Mouse (Mus musculus): ENCODE measurements around the gene Fgf14.
"Not testable (repeated sequence)": the region's sequence is repeated elsewhere in the genome, so short reads cannot be mapped to it uniquely, and the experiment has no call there.

Gene Fgf14

DNA sequence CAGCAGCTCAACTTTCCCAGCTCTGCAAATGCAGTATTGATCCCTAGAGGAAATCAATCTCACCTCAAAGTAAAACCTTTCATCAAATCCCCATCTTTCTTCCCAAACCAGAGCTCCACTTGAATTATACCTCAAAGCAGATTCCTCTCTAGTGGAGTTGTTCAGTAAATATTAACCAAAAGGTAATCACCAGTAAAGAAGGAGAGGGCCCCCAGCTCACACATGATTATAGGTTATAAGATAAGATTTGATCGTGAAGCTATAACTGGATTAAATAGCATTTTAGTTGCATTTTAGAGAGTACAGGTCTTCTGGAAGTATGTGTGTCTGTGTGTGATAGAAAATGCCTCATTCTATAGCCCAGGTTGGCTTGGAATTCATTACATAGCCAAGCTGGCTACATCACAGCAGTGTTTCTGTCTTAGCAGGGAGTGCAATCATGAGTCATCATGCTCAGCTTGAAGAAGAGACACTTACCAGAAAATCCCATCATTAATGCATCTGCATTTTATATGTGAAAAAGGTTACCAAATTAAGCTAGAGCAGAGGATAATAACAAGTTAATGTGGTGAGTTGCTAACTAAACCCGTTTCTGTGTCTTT is 202.8 kb downstream of the Fgf14 start:
- DNase-seq, result peak in 1 of 2 experiments; percentile 65

DNA sequence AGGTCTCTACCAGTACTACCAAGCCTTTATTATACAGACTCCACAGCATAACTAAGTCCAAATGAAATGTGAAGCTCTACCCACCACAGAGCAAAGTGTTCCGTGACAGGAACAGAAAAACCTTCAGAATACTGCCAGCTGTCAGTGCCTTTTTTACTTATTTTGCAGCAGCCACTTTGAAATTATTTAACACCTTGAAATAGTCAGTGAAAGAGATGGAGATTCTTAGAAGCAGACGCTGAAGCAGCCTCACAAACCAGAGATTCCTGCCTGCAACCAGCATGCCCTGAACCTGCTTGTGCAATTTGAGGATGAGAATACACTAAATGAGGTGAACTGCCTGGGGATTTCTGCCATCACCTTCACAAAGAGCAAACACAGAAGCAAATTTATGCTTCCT is 206.0 kb downstream of the Fgf14 start:
- no peak for DNase-seq

DNA sequence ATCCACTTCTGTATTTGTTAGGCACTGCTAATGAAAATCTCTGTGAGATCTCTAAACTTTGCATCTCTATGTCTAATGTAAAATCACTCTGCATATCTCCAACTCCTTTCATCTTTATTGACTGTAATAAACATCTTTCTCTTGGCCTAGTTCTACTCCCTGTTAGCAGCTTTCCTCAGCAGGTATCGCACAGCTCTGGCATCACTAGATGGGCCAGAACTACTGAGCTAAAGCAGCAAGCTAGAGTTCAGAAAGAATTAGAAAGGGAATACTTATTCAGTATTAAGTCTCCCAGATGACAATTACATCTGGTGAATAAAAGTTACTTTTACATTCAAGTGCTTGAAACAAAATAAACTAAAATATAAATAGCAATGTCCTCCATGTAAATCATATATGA is 221.8 kb downstream of the Fgf14 start:
- peak in 1 of 2 experiments; percentile 46 for DNase-seq

DNA sequence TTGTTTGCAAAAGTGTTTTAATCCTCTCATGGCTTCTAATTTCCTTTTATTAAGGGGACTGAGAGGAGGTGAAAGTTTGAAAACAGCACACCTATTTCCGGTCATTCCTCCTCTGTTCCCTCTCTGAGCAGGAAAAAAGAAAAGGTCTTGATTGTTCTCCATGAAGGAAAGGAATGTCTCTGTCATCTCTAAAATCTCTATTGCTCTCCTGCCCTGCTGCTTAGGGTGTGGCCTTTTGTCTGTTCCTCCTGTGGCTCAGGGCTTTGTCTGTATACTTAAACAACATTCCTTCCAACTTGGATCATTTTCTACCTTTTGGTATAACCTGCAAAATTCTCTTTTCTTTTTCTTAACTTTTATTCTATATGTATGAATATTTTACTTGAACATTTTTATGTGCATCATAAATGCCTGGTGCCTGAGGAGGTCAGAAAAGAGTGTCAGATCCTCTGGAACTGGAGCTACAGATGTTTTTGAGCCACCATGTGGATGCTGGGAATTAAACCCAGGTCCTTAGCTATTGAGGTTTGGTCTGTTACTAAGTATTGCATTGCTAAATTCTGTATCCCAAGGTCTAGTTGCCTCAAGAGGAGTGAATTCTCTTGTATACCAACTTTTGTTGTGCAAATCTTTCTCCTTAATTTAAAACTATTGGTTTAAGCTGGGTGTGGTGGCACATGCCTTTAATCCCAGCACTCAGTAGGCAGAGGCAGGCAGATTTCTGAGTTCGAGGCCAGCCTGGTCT is 230.7 kb downstream of the Fgf14 start:
- DNase-seq, result no peak

DNA sequence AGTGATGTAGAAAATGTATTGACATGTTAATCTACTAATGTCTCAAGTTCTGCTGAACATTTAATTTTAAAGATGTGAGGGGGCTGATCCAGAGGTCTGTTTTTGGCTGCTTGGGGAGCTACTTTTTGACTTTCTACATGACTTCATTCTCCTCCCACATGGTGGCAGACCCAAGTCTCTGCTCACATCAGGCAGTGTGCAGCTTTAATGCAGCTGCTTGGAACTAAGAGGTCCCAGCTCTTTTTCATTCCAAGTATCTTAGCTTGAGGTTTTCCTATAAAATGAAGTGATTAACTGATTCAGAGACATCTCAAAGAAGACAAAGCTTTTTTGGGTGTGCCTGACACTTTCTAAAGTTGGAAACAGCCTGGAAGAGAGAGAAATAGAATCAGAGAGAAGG is 232.1 kb downstream of the Fgf14 start:
- DNase-seq, result no peak

DNA sequence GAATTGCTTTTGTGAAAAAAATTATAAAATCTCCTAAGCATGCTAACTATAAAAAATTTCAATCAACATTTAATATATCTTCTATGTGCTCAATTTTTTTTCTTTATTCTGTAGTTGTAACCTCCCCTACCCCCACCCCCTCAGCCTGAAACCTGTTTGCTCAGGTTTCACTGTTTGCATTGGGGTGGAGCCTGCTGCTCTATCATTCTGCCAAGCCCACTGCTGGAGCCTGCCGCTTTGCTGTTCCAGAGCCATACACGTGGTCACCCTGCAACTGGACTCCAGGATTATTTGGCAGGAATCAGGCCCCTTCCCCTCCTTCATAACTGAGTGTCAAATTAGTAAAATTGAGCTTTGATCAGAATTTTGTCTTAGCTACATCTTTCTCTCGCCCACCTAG is 237.6 kb downstream of the Fgf14 start:
- DNase-seq, result not testable (repeated sequence)

DNA sequence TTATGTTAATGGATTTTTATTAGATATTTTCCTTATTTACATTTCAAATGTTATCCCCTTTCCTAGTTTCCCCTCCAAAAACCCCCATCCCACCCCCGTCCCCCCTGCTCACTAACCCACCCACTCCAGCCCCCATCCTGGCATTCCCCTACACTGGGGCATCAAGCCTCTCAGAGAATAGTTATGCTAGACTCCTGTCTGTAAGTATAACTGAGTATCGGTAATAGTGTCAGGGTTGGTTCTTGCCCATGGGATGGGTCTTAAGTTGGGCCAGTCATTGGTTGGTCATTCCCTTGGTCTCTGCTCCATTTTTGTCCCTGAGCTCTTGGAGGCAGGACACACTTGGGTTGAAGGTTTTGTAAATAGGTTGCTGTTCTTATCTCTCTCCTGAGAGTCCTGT is 265.0 kb downstream of the Fgf14 start:
- no peak for DNase-seq

DNA sequence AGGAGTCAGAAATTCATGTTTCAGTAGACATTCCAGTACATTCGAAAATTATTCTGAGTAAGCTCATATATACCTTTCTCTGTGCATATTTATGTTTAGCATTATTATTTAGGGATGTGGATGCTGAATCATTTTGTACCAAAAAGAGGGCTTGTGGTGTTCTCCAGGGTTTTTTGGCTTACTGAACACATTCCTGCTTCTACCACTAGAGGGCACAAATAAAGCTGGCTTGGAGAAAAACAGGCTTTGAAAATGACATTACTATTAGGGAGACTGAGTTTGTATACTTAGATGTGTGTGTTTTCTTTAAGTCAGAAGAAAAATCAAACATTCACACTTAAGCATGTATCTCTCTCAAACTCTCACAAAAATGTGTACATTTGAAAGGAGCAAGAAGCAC is 266.0 kb downstream of the Fgf14 start:
- DNase-seq, result peak; percentile 42 to 51

DNA sequence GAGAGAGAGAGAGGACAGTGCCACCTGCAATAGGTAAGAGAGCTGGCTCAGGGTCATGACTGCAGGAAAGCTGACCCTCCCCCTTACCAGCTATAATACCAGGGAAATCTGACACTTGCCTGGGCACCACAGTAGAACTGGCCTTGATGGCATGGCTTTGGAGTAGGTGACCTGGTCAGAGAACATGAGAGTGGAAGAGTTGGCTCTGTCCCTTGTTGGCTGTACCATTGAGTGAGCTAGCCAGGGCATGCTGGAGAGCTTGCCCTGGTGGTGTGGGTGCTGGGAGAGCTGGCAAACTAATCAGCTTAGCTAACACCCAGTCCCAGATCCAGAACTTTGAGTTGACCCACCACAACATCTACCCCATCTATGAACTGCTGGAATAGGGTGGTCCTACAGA is 348.5 kb downstream of the Fgf14 start:
- peak; percentile 31 to 32 for DNase-seq

DNA sequence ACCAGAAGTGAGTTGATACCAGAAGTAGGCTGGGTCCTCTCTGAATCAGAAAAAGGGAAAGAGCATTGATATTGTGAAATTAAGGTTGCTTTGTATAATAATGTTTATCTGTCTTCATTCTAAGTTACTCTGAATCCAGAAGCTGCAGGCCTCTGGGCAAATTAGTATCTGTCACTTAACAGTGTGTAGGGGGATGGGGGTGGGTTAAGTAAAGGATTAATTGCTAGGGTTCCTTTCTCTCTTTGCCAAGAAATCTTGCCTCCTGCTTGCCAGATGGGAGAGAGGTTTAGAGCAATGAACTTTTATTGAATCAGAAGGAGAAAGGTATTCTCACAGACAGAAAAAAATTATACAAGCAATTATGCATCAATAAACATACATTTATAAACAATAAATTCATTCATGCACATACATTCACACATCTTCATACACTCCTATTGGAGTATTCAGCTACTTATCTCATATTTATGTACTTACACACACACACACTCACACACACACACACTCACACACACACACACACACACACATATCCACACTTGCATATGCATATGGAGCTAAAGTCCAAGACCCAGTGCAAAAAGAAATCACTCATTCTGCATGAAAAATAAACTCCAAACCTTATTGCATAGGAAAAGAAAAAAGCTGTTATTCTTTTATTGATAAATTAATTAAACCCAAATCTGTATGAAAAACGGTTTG is 357.8 kb downstream of the Fgf14 start:
- DNase-seq, result no peak

DNA sequence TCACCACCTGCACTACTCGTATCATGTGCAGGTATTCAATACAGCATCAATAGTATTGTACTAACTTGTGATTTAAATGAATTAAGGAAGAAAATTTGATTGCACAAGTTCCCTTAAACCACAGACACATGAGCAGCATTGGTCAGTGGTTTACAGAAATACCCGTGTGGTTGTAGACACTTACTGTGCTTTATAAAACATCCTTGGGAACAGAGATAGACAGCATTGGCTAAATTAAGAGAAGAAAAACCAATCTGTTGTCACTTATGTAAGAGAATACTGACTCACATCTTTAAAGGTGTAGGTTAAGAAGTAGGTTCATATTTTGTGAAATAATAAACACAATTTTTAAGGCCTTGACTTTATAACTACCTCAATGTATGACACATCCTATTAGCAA is 361.4 kb downstream of the Fgf14 start:
- no peak for DNase-seq

DNA sequence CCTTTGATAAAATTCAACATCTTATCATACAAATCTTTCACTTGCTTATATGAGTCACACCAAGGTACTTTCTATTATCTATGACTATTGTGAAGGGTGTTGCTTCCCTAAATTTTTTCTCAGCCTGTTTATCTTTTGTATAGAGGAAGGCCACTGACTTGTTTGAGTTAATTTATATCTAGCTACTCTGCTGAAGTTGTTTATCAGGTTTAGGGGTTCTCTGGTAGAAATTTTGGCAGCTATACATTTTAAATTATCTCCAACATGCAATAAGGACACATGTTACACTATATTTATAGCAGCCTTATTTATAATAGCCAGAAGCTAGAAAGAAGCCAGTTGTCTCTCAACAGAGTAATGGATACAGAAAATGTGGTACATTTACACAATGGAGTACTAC is 389.9 kb downstream of the Fgf14 start:
- no peak for DNase-seq

DNA sequence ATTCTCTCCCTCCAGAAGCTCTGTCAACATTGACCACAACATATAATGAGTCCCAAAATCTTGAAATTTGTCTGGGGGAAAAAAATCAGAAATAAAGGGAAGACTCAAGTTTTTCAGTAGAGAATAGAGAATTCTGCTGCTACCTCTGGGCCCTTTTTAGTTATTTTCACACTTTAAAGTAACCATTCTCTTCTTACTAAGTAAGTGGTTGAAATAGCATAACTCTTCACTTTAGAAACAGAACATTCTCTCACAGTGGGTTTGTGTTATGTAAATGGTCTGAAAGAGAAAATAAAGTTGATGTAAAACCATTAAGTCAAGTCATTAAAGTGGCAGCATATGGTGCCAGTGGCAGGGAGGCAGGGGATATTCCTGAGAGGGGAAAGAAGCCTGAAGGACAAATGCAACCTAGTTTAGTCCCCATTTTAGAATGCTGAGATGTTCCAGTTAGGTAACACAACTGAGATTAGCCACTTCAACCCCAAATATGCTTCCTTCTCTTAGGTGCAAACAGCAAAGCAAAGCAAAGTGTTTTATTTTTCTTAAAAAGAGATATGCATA is 398.5 kb downstream of the Fgf14 start:
- DNase-seq, result no peak

DNA sequence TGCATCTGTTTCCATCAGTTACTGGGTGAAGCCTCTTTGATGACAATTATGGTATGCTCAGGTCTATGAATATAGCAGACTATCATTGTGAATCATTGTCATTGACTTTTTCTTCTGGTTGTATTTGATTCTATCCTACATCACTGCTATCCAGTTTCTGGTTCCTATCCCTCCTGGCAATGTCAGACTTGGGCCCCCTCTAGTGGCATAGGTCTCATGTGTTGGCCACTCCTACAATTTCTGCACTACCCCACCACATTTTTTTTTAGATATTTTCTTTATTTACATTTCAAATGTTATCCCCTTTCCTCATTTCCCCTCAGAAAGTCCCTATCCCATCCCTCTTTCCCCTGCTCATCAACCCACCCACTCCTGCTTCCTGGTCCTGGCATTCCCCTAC is 409.9 kb downstream of the Fgf14 start:
- DNase-seq, result no peak

DNA sequence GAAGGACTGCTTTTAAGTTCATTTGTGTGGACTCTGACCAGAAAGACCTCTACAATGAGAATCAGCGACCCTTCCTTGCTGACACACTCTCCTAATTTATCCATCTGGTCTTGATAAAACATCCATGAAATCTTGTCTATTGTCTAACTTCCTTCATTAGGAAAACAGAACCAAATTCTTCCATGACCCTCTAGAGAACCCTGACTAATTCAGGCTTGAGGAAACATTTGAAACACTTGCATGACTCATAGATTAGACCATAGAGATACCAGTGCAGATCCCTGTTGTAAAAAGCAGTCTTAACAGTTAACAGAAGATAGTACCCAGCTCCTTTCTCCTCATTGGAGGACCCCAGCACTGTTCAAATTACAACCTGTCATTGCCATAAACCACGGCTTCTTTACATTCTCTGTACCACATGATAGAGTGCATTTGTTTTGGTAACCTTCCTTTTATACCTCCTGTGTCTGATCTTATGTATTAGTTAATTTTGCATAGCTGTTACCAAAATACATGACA is 412.3 kb downstream of the Fgf14 start:
- no peak for DNase-seq

DNA sequence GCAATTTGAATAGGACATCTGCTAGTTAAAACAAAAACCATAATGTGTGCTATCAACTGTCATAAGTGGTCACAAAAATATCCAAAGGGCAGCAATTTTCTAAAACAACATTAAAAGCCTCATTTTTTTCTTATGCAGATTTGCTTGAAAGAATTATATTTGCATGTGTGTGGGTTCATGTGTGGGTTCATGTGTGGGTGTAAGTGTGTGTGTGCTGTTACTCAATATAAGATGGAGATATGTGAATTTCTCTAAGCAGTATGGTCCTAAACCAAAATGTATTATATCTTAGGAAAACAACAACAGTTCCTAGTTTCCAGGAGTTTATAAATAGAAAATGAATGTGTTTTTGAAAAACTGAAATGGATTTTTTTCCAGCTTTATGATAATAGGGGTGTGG is 413.7 kb downstream of the Fgf14 start:
- DNase-seq, result no peak

DNA sequence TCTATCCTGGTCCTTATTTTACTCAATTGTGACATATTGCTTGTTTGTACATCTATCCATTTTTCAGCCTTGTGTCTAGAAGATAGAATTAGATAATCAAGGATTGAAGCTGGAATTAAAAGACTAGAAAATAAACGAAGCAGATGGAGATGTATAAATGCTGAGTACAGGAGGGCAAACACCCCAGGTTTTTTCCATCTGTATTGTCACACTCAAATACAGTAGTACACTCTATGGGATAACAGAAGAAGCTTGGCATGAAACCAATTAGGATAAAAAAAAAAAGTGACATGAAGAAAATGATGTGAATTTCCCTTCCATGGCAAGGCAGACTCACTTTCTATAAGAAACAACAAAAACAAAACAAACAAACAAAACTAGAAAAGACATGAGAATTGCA is 429.4 kb downstream of the Fgf14 start:
- DNase-seq, result no peak

DNA sequence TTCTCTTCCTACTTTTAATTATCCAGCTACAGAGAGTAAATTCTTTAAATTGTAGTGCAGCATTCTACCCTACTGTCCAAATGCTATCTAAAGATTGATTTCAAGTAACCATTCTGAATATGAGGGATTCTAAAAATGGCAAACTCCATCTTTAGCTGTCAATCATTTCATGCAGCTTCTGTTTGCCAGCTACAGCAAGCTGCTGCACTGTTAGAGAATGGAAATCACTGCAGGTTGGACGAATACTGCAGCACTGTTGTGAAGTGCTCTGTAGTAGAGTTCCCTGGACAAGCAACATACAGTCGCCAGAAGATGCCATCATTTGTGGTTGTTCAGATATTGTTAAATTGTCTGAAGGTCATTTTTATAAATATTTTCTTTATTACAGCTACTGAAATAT is 453.5 kb downstream of the Fgf14 start:
- peak in 1 of 2 experiments; percentile 25 for DNase-seq

DNA sequence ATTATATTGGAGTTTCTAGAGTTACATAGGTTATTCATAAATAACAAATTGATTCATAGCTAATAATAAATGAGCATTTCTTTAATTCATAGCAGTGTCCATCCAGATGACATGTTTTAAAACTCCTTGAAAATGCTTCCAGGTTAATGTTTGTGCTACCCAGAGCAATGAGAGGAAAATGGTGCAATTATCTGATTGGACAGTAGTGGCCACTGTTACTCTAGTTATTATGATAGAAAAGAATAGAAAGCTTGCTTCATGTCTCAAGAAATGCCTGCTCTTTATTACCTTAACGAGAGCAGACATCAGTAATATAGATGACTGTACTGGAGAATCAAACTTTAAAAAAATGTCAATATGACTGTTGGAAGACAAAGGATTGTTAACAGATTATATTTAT is 454.5 kb downstream of the Fgf14 start:
- DNase-seq, result peak; percentile 62

DNA sequence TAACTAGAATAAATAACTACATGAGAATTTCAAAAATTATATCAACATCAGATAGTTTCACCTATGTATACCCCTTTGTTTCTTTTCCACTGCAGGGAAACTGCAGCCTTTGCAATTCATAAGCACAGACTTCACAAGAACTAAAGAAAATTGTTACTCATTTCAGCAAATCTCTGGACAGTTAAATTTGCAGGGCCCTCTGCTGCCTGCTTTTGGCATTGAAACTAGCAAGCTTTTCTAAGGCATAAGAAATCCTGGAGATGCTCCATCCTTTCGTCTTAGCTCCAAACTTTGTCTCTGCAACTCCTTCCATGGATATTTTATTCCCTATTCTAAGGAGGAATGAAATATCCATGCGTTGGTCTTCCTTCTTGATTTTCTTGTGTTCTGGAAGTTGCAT is 455.9 kb downstream of the Fgf14 start:
- peak in 1 of 2 experiments; percentile 39 for DNase-seq

DNA sequence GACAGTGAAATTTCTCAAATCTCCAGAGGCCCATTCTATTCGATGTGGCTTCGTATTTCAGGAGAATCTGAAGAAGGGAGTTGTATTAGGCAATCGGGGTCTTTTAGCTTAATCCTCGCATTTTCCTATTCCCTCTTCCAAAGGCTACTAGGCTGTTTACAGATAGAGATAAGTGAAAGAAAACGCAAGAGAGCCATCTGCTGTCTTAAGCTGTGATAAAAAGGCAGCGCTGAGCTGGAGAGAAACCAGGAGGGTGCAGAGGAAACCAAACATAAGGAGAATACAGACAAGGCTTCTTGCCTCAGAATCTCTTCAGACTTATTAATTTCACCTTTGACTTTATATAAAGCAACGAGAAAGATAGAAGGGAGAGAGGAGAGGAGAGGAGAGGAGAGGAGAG is 481.1 kb downstream of the Fgf14 start:
- peak; percentile 56 to 76 for DNase-seq

DNA sequence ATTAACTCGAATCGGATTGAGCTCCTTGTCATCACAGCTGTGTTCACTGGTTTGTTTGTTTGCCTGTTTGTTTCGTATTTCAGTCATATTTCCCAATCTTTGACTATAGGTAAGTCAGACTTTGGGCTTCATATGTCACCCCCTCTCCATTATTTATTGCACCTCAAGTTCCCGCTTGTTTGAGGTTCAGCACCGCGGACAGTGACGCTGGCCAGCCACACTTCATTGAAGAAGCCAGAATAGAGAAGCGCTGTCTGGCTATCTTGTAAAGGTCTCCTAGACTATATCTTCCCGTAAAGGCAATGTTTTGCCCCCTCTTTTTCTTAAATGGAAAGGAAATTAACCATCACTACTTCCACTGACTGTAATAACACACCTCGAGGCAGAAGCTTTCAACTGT is 481.6 kb downstream of the Fgf14 start:
- no peak for DNase-seq

DNA sequence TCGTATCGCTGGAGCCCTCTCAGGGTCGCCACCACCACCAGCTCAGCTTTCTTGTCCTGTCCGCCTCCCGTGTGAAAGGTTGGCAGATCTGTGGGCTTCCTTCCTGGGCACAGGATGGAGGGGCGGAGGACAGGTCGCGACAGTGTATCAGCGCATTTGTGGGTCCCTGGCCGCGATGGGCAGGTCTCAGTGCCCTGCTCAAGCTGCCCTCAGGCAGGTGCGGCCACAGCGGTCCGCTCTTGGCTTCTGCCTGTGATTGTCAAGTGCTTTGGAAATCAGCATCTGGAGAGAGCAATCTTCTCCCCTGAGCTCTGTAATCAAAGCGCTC is 484.1 kb downstream of the Fgf14 start:
- peak in 1 of 2 experiments; percentile 26 for DNase-seq
